Mouse (Mus musculus): Measurements from ENCODE around the gene Dnajc10.

Gene Dnajc10

DNA sequence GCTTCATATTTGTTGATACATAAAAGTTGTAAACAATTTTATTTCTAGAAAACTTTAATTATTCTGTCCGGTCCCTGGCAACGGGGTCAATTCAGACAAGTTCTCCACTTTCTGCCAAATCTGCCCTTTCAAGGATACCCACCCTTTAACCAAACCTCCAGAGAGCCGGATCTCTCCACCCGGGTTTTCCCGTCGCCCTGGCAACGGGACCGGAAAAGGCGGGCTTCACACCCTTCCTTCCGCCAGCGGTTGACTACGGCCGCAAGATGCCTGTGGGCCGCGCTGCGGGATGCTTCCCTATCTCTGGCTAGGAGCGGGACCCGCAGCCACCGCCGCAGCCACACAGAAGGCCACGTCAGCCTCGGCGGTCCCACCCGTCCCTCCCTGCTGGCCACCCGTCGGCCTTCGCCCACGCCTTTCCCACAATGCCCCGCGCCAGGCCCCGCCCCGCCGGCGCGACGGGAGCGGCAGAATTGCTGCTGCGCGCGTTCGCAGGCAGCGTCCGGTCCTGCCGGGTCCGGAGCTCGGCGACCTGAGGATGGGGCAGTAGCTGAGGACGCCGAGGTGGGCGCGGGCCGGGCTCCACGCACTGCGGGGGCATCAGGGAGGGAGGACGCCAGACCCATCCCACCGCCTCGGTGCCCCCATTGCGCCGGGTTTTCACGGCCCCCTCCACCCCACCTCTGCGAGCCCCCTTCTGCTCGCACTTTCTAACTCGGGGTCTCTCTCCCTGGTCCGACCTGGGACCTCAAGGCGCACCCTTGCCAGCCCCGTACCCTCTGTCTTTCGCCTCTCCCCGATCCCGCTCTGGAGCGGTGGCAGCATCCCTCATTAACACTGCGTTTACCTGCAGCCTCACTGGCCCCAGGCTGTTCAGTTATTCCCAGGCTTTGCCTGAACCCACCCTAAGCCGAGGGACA, at the start of gene Dnajc10:
Gene Dnajc10 (plus strand): TSS at position 225 of the 920 bp plus-strand sequence.
- peak; percentile 82 for DNase-seq (ENCODE audit: low spot score)

DNA sequence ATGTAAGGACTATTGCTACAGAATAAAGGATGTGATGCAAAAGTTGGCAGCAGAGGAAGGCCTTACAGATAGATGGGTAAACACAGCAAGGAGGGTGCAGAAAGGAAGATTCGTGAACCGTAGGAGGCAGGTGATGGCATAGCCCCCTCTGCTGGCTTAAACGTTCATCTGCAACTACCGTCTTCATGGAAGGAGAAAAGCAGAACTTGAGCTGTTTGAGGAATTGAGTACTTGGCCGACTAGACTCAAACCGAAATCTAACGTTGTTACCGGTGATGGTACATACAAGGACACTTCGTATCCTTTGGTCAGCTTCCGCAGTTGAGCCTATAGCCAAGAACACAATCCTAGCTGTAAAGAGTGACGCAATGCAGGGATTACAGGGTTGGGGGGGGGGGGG, 48.4 kb upstream of the Dnajc10 start:
- peak; percentile 16 for DNase-seq (ENCODE audit: low spot score)

DNA sequence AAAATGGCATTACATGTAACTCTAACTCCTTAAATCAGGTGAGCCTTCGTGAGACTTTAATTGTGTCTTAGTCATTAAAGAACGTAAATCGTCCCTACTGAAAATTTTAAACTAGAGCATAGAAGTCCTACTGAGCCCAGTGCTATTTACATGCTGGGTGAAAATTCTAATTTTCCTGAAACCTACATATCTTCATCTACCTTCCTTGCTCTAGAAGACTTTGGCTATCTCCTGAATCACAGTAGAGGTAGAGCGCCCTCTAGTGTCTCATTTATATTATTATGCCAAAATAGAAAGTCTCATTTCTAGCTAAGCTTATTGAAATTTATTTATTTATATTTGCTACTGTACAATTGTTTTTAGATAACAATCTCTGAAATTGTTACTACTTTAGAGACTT, 47.2 kb upstream of the Dnajc10 start:
- DNase-seq (ENCODE audit: low spot score): peak; percentile 23

GRCm38 (mm10) chr2:80271431-80271830, 43.8 kb upstream of the Dnajc10 start:
- DNase-seq (ENCODE audit: low spot score): no peak

DNA sequence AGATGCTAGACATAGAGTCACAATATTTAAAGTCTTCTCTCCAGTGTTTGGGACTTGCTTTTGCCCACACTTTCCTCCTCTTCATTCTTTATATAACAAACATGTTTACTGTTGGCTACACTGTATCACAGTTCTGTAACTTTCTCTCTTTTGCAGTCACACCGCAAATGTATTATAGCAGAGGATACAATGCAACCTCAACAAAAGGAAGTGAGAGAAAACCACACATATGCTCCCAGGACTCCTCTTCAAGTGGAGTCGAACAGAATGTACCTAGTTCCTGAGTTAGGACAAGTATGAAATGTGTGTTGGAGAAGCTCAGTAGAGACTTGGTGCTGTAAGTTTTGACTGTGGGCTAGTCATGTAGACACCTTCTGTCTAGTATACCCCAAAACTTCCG, 42.2 kb upstream of the Dnajc10 start:
- no peak for DNase-seq (ENCODE audit: low spot score)

- no peak for DNase-seq (ENCODE audit: low spot score)
Observed at GRCm38 (mm10) chr2:80273763-80274162, 41.5 kb upstream of the Dnajc10 start.

DNA sequence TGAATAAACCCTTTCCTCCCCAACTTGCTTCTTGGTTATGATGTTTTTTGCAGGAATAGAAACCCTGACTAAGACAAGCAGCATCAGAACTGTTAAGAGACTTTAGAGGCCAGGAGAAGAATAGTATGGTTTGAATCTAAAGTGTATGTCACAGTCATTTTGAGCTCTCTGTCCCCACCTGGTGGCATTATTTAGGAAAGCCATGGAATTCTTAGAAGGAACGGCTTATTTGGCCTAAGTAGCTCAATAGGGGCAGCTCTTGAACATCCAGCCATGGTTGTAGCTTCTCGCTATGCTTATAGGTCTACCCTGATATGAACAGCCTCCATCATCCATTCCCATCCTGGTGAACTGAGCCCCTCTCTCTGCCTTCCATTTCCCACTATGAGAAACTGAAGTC, 40.1 kb upstream of the Dnajc10 start:
- DNase-seq (ENCODE audit: low spot score): peak; percentile 11

DNA sequence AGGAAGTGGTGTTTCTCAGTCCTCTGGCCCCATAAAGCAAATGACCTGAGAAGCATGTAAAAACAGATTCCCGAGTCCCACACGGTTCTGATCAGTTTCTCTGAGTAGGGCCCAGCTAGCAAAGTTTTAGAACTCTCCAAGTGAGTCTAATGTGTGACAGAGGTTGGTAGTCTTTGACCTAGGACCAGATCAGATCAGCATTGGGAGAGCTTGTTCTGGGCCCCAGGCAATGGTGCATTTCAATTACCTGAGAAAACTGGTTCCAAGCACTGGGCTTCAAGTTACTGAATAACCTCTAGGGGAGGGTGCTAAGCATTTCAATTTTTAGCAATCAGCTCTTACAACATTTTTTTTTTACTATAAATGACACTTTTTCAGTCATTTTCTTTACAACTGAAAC, 33.1 kb upstream of the Dnajc10 start:
- DNase-seq (ENCODE audit: low spot score): no peak

- DNase-seq (ENCODE audit: low spot score): no peak
Observed at GRCm38 (mm10) chr2:80286397-80286796, 28.9 kb upstream of the Dnajc10 start.

- DNase-seq (ENCODE audit: low spot score): no peak
Observed at GRCm38 (mm10) chr2:80292172-80292571, 23.1 kb upstream of the Dnajc10 start, which contains the start of gene Prdx6b. Gene Prdx6b (plus strand): TSS chr2:80292472.

DNA sequence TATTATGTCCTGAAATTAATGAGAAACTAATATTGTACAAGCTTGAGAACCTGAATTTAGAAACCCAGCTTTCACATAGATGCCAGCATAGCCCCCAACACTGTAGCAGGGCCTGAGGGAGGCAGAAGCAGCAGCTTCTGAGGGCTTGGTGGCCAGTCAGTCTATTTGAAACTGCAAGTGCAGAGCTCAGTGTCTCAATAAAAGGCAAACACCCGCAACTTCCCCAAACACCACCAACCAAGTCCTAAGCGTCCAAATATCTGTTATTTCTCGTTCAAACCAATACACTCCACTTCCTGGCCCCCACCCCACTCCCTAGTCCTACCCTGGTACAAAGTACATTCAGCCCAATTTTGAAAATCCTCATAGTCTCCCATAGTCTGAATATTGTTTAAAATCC, 16.9 kb upstream of the Dnajc10 start:
- no peak for DNase-seq (ENCODE audit: low spot score)

GRCm38 (mm10) chr2:80300806-80301205, 14.5 kb upstream of the Dnajc10 start:
- no peak for DNase-seq (ENCODE audit: low spot score)

GRCm38 (mm10) chr2:80303957-80304356, 11.3 kb upstream of the Dnajc10 start:
- DNase-seq (ENCODE audit: low spot score): no peak

DNA sequence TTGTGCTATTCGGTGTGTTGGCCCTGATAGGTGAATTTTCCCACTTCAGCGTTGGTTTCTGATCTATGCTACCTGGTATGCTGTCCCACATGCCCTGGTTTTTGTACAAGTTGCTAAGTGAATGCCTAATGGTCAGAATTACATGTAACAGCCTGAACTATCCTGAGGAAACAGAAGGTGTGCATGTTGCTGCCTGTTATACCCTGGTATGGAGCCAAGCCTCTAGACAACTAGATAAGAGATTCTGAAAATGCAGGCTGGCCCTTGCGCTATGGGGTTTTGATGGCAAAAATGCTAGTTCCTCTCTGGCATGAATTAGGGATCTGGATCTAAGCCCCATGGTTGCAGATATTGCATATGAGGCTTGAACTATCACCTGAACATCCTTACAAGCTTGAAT, 7.6 kb upstream of the Dnajc10 start:
- no peak for DNase-seq (ENCODE audit: low spot score)

GRCm38 (mm10) chr2:80309775-80310174, 5.5 kb upstream of the Dnajc10 start:
- no peak for DNase-seq (ENCODE audit: low spot score)

DNA sequence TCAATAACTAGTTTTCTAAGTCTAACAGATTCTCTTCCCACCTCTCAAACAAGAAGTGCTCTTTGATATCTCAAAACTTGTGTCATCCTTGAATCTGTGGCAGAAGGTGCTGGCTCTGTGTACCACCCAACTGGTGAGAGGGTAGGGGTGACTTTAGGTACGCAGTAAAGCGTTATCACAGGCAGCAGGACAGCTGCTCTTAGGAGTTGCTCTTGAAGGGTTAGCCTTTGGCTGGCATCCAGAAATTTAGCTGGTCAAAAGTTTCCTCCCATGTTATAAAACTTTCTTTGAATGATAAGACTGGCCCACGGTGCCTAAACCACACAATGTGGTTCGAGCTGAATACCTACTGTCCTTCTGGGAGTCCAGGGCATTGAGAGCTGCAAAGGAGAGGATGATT, 4.5 kb upstream of the Dnajc10 start:
- DNase-seq (ENCODE audit: low spot score): no peak

GRCm38 (mm10) chr2:80311350-80311749, 3.9 kb upstream of the Dnajc10 start:
- DNase-seq (ENCODE audit: low spot score): no peak

GRCm38 (mm10) chr2:80314201-80314600, 1.1 kb upstream of the Dnajc10 start:
- DNase-seq (ENCODE audit: low spot score): no peak

DNA sequence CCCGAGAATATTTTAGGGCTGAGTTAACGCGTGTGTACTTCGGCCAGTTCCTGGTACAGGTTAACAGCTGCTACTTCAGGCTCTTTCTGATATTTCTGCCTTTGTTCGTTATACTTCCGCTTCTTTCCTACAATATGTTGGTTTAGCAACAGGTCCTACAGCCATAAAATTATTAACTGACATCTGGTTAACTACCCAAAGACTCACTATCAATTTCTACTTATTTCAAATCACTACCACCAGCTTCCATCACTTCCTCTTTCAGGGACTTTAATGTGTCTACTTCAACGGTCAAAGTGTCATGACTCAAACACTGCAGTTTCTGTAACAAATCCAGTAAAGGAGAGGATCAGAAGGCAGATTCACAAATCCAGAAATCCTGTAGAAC, 418 bp upstream of the Dnajc10 start:
- DNase-seq (ENCODE audit: low spot score): no peak

DNA sequence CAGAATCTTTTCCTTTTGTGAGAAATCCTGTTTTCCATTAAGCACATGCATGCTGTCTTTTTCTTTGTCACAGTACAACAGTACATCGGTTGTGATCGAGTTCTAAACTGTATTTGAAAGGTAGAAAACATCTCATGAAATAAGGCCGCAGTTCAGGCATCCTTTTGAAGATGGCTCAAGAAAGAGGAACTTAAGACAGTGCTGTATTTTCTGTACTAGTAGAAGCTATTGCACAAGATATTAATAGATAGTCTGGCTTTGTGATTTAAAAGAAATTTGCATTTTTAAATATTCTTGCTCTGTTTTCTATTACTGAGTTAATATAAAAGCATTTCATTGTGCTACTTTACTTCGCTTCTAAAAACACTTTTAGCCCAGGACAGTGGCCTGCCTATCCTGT, 7.6 kb downstream of the Dnajc10 start:
- no peak for DNase-seq (ENCODE audit: low spot score)

- DNase-seq (ENCODE audit: low spot score): no peak
Observed at GRCm38 (mm10) chr2:80325779-80326178, 10.5 kb downstream of the Dnajc10 start.

GRCm38 (mm10) chr2:80327272-80327671, 12.0 kb downstream of the Dnajc10 start:
- DNase-seq (ENCODE audit: low spot score): no peak

GRCm38 (mm10) chr2:80328961-80329653, 13.8 kb downstream of the Dnajc10 start:
- DNase-seq (ENCODE audit: low spot score): no peak

All from c-Kit-positive CD71-positive TER-119-positive erythroid progenitor cells, embryonic 14.5 days (primary cell).